Mouse (Mus musculus) gastrocnemius, postnatal 4 days (tissue): Measurements from ENCODE around the gene Ppp1r18. TPM values are rescaled to one million over a fixed set of nuclear protein-coding genes. Genes with fewer than 3 reads are reported as not detected.
"Not testable (repeated sequence)": the region's sequence is repeated elsewhere in the genome, so short reads cannot be mapped to it uniquely, and the experiment has no call there.

ENCODE experiments used
- DNase-seq, 2 experiments: peaks; one replicate each; pipeline ENCODE4 v3.0.0; 2021 to 2022; ENCODE audit warnings: low spot score in 2 of 2, mixed read lengths in 2 of 2
- total RNA-seq, 2 experiments: library from RNA; stranded (reverse); gene quantifications; 2 replicates each; pipeline ENCODE4 v1.2.3; 2021

Ppp1r18 gene
- total RNA-seq, 2 experiments from 2014 or later = 30.2 to 32.7 TPM

GRCm38 (mm10) chr17:35836178-35836965, 29.0 kb upstream of the Ppp1r18 start:
- DNase-seq = peak in 1 of 2 experiments; percentile 84

- DNase-seq = peak; percentile 74 to 90
Observed at GRCm38 (mm10) chr17:35836991-35837422, 28.4 kb upstream of the Ppp1r18 start.

GRCm38 (mm10) chr17:35837487-35837886, 27.9 kb upstream of the Ppp1r18 start:
- peak in 1 of 2 experiments; percentile 61 for DNase-seq

GRCm38 (mm10) chr17:35838122-35838544, 27.3 kb upstream of the Ppp1r18 start, which contains the start of gene Tubb5:
Tubb5 (minus strand) TSS chr17:35838306.
- DNase-seq = peak; percentile 94 to 96

GRCm38 (mm10) chr17:35838570-35838969, 26.8 kb upstream of the Ppp1r18 start:
- DNase-seq = no peak

GRCm38 (mm10) chr17:35839002-35839401, 26.4 kb upstream of the Ppp1r18 start:
- DNase-seq = not testable (repeated sequence)

GRCm38 (mm10) chr17:35840561-35840960, 24.8 kb upstream of the Ppp1r18 start:
- DNase-seq = no peak

- DNase-seq = peak; percentile 92 to 99
Observed at GRCm38 (mm10) chr17:35841076-35841950, 24.1 kb upstream of the Ppp1r18 start, which contains the start of gene Mdc1. Mdc1 (plus strand) TSS chr17:35841515.

- DNase-seq = no peak
Observed at GRCm38 (mm10) chr17:35842006-35842405, 23.4 kb upstream of the Ppp1r18 start.

- no peak for DNase-seq
Observed at GRCm38 (mm10) chr17:35843514-35843913, 21.9 kb upstream of the Ppp1r18 start.

GRCm38 (mm10) chr17:35848112-35848511, 17.3 kb upstream of the Ppp1r18 start:
- no peak for DNase-seq

- DNase-seq = no peak
Observed at GRCm38 (mm10) chr17:35850974-35851373, 14.4 kb upstream of the Ppp1r18 start.

GRCm38 (mm10) chr17:35859371-35859770, 6.0 kb upstream of the Ppp1r18 start:
- DNase-seq = no peak

GRCm38 (mm10) chr17:35859835-35860234, 5.6 kb upstream of the Ppp1r18 start:
- no peak for DNase-seq

- DNase-seq = no peak
Observed at GRCm38 (mm10) chr17:35860831-35861197, 4.6 kb upstream of the Ppp1r18 start.

GRCm38 (mm10) chr17:35861198-35861857, 4.1 kb upstream of the Ppp1r18 start, which contains the start of gene Nrm:
Nrm (plus strand) TSS chr17:35861318.
- peak; percentile 79 to 92 for DNase-seq

GRCm38 (mm10) chr17:35864832-35865353, 500 bp upstream of the Ppp1r18 start:
- DNase-seq = no peak

GRCm38 (mm10) chr17:35866281-35866831, 963 bp downstream of the Ppp1r18 start:
- peak; percentile 54 to 81 for DNase-seq

- peak in 1 of 2 experiments; percentile 40 for DNase-seq
Observed at GRCm38 (mm10) chr17:35866911-35867890, 1.8 kb downstream of the Ppp1r18 start.
